Comparison of ENCODE assay signal across 17 mouse cellular contexts in genomic region chr2:140051607-140052126, GRCm38 (mm10).
"Had no signal": no experiment of that assay in that cellular context is flagged by ENCODE, and none has a peak within 500 bp of the region (broad histone marks: within the 10 kb centered on the region; RNA-seq: fewer than 3 reads in every experiment).

No protein-coding gene starts in this region.

- H3K9me3 ChIP-seq: limb, embryonic 10.5 days; limb, embryonic 13.5 days; liver, embryonic 15.5 days had no signal

- H3K9ac ChIP-seq: limb, embryonic 13.5 days; liver, embryonic 15.5 days had no signal

- H3K4me2 ChIP-seq: limb, embryonic 13.5 days; liver, embryonic 15.5 days; midbrain, embryonic 11.5 days had no signal

- H3K4me3 ChIP-seq: limb, embryonic 10.5 days; limb, embryonic 13.5 days; liver, embryonic 15.5 days had no signal

- H3K4me1 ChIP-seq: limb, embryonic 10.5 days; limb, embryonic 13.5 days; liver, embryonic 15.5 days had no signal

- H3K27ac ChIP-seq: limb, embryonic 10.5 days; limb, embryonic 13.5 days; liver, embryonic 15.5 days; stomach, postnatal 0 days had no signal

- DNase-seq: kidney, adult 8-10 months; kidney, postnatal 14 days; kidney, postnatal 4 days; lung, adult 2 months; lung, postnatal 14 days; lung, postnatal 4 days; midbrain, embryonic 14.5 days; right cerebral cortex, postnatal 14 days; right cerebral cortex, postnatal 4 days; thymus, adult 2 months; thymus, postnatal 14 days; thymus, postnatal 4 days had no signal

- H3K27me3 ChIP-seq: limb, embryonic 13.5 days; liver, embryonic 15.5 days had no signal
